Mouse (Mus musculus) hindbrain, postnatal 0 days (tissue): ENCODE data around the gene Ash1l. TPM values are rescaled to one million over a fixed set of nuclear protein-coding genes. Genes with fewer than 3 reads are reported as not detected.
A peak's percentile ranks its signal among the peaks of the same experiment; 100 is the strongest.

Experiments used
- ATAC-seq: fragments of 200-750 bp; cut with Nextera tagmentation; 2 replicates; pipeline ENCODE4 v1.8.0; 2017; ENCODE audit warnings: mild to moderate bottlenecking, moderate TSS enrichment, moderate library complexity
- DNase-seq: peaks from one replicate; pipeline ENCODE4 v3.0.0-alpha.2; 2015; ENCODE audit warnings: low spot score
- H3K27ac ChIP-seq: fragments of 300-500 bp; sonication (generic); 2 replicates; pipeline ENCODE4 v1.5.1; 2014; ENCODE audit warnings: mild to moderate bottlenecking
- H3K27me3 ChIP-seq: fragments of 300-500 bp; sonication (generic); 2 replicates; pipeline ENCODE4 v1.6.1; 2014; ENCODE audit warnings: low read length, mixed read lengths; ENCODE audit not compliant: insufficient read depth
- H3K36me3 ChIP-seq: fragments of 300-500 bp; sonication (generic); 2 replicates; pipeline ENCODE4 v1.6.1; 2014; ENCODE audit warnings: low read length, mixed read lengths; ENCODE audit not compliant: insufficient read depth
- H3K4me1 ChIP-seq: fragments of 300-500 bp; sonication (generic); 2 replicates; pipeline ENCODE4 v1.6.1; 2014; ENCODE audit warnings: antibody characterized with exemption, low read length, mixed read lengths; ENCODE audit not compliant: insufficient read depth
- H3K4me2 ChIP-seq: fragments of 300-500 bp; sonication (generic); 2 replicates; pipeline ENCODE4 v1.6.1; 2014; ENCODE audit warnings: low read depth, mild to moderate bottlenecking, low read length, moderate library complexity, mixed read lengths
- H3K4me3 ChIP-seq: fragments of 300-500 bp; sonication (generic); 2 replicates; pipeline ENCODE4 v1.5.1; 2014; ENCODE audit warnings: low read length
- H3K9ac ChIP-seq: fragments of 300-500 bp; sonication (generic); replicated peaks from 2 replicates; pipeline ENCODE4 v1.6.1; 2014; ENCODE audit warnings: mild to moderate bottlenecking, low read length, moderate library complexity, mixed read lengths
- H3K9me3 ChIP-seq: fragments of 300-500 bp; sonication (generic); 2 replicates; pipeline ENCODE4 v1.6.1; 2016; ENCODE audit warnings: low read length, mixed read lengths
- CTCF ChIP-seq: IDR thresholded peaks from 2 replicates; pipeline ENCODE4 v1.5.1; 2016; ENCODE audit warnings: antibody characterized with exemption, control low read depth, low read depth
- WGBS: fragments of 180-500 bp; shearing (Covaris S2); extraction: QIAGEN DNeasy Blood & Tissue Kit; methylation state at CpG from one replicate; pipeline ENCODE4 v1.1.7; 2014; 5-methylcytosine and 5-hydroxymethylcytosine counted together
- polyA plus RNA-seq: library from polyadenylated mRNA; unstranded; fragments of >200 nt; fragmentation: Nextera tagmentation; extraction: Ambion mirVana; gene quantifications from 2 replicates; pipeline ENCODE4 v1.2.1, GENCODE M21; 2015
- total RNA-seq: library from RNA; depleted of rRNA; stranded (reverse); fragments of >200 nt; gene quantifications from 2 replicates; pipeline ENCODE4 v1.2.3, GENCODE M21; 2014; rRNA removed

Ash1l gene
- total RNA-seq, result 18.3 and 22.1 TPM in 2 replicates
- polyA plus RNA-seq, result 14.4 and 16.1 TPM in 2 replicates

DNA sequence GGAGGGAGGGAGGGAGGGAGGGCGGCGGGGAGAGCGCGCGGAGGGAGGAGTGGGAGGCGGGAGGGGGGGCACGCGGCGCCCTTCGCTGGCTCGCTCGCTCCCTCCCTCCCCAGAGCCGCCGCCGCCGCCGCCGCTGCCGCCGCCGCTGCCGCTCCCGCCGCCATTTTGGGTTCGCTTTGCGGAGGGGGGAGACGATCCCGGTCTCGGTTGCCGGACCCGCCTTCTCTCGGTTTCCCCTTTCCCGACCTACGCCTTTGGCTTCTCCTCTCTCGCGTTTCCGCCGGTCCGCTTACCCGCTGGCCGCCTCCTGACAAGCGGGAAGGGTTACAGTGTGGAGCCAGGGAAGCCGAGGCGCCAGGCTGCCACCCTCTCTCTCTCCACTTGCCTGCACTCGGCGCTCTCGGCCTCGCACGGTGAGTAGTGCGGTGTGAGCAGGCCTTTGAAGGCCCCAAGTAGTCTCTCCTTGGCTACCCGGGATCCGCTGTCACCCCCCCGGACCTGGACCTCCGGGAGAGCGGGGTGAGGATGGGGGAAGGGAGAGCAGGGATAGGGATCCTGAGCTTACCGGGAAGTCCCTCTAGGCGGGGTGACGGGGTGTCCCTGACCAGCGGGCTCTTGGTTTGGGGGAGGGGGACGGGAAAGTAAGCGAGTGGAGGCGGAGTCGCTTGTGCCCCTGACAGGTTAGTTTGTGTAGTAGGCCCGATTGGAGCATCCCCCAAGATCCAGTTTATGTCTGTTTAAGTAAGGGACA is at the start of gene Ash1l, which contains the start of gene Dap3:
TSS of gene Ash1l (plus strand) at position 47 of the 751 bp plus-strand sequence.
TSS of gene Dap3 (minus strand) at position 606 of the 751 bp plus-strand sequence.
- Histone ChIP-seq H3K27ac (peak within 1 kb of the TSS; percentile 100), H3K4me2 (peak within 1 kb of the TSS; percentile 83), H3K27me3 (no peaks in the 10 kb centered on the region), H3K9ac (peak within 1 kb of the TSS; percentile 97), H3K9me3 (no peaks in the 10 kb centered on the region), H3K4me1 (peaks cover 27% of the 10 kb centered on the region; the same call in 1 of the 2 replicates), H3K4me3 (peak within 1 kb of the TSS; percentile 94), H3K36me3 (no peaks in the 10 kb centered on the region)
- ATAC-seq (peak; percentile 90), DNase-seq (peak; percentile 83)
- 1% methylated on average over 29 of the region's 64 CpGs for WGBS
- TF ChIP-seq CTCF, result peak; percentile 67

DNA sequence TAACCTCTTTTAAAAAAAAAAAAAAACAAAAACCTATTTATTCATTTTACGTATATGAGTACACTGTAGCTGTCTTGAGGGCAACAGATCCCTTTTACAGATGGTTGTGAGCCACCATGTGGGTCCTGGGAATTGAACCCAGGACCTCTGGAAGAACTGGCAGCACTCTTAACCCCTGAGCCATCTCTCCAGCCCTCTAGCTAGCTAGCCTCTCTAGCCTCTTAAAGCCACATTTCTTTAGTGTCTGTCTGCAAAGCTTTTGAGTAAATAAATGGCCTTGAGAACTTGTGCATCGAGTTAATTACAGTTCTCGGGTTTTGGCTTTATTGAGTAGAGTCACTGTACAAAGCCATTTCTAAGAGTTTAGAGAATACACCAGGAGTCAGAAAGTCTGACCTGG is 45.6 kb upstream of the Ash1l start:
- 87% methylated on average over 3 of the region's 3 CpGs for WGBS
- no peak overlapping the region for H3K27ac ChIP-seq
- H3K9ac ChIP-seq, result no peak overlapping the region
- H3K9me3 ChIP-seq, result no peaks in the 10 kb centered on the region
- no peaks in the 10 kb centered on the region for H3K4me1 ChIP-seq
- H3K4me2 ChIP-seq, result no peak overlapping the region
- ATAC-seq (no peak), DNase-seq (no peak)
- no peak for TF ChIP-seq CTCF
- H3K36me3 ChIP-seq, result peaks cover 72% of the 10 kb centered on the region
- H3K27me3 ChIP-seq, result no peaks in the 10 kb centered on the region
- no peak overlapping the region for H3K4me3 ChIP-seq

DNA sequence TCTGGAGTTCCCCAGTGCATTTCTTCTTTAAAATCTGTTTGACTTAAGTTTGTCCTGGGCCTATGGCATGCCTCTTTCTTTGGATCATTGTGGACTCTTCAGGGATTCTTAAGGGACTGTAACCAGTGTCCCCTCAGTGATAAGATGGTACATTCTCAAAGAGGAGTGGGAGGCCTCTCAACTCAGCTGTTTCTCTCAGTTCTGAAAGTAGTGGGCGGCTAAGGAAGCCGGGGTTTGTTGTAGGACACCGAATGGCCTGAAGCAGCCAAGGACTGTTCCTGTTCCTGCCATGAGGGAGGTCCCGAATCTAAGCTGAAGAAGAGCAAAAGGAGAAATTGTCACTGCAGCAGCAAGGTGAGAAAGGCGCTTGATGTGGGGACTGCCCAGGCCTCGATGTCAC is 45.2 kb upstream of the Ash1l start:
- Histone ChIP-seq H3K4me1 (no peaks in the 10 kb centered on the region), H3K27ac (no peak overlapping the region), H3K36me3 (peaks cover 76% of the 10 kb centered on the region), H3K9ac (no peak overlapping the region), H3K27me3 (no peaks in the 10 kb centered on the region), H3K9me3 (no peaks in the 10 kb centered on the region), H3K4me3 (no peak overlapping the region), H3K4me2 (no peak overlapping the region)
- ATAC-seq, result no peak
- DNase-seq, result no peak
- WGBS, result 85% methylated on average over 6 of the region's 6 CpGs
- TF ChIP-seq CTCF, result no peak

DNA sequence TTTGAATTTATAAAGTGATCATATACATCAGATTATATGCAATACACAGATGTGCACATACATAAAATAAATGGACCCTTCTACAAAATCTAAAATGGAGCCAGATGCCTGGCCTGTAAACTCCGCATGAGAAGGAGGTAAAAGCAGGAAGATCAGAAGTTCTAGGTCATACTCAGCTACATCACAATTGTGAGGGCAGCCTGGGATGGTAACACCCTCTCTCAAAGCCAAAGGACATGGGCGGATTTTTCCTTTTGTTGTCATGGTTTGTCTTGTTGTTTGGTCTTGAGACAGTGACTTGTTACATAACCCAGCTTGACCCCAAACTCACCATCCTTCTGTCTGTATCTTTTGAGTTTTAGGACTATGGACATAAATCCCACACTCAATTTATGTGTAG is 44.7 kb upstream of the Ash1l start:
- 93% methylated on average over 2 of the region's 2 CpGs for WGBS
- ATAC-seq, result no peak

DNA sequence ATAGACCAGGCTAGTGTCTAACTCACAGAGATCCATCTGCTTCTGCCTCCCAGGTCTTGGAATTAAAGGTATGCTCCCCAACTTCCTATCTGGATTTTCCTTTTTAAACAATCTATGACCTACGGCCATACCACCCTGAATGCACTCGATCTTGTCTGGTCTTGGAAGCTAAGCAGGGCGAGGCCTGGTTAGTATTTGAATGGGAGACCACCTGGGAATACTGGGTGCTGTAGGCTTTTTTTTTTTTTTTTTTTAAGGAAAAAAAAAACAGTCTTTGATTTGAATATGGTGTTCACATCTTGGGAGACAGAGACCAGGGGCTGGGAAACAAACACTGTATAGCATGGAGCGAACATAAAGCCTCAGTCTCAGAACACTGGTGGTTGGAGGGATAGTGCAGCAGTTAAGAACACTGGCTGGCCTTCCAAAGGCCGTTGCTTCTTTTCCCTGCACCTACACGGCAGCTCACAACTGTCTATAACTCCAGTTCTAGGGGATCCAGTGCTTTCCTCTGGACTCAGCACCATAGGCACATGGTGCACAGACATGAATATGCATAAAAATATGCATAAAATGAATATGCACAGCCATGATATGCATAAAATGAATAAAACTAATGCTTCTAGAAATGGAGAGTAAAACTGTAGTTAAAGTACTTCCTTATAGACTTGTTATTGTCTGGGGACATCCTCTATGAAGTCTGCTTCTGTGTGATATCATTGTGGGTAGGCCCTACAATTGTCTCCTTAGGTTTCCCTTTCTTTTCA is 43.8 kb upstream of the Ash1l start:
- 92% methylated on average over 6 of the region's 6 CpGs for WGBS
- no peak for DNase-seq
- TF ChIP-seq CTCF, result no peak

More for the DNA sequence above, 44.7 kb upstream of the Ash1l start:
- no peak overlapping the region for H3K9ac ChIP-seq
- no peak for TF ChIP-seq CTCF
- H3K27me3 ChIP-seq, result no peaks in the 10 kb centered on the region
- DNase-seq, result no peak
- no peak overlapping the region for H3K4me2 ChIP-seq
- H3K27ac ChIP-seq, result no peak overlapping the region
- H3K36me3 ChIP-seq, result peaks cover 81% of the 10 kb centered on the region
- no peak overlapping the region for H3K4me3 ChIP-seq
- no peaks in the 10 kb centered on the region for H3K4me1 ChIP-seq
- no peaks in the 10 kb centered on the region for H3K9me3 ChIP-seq

DNA sequence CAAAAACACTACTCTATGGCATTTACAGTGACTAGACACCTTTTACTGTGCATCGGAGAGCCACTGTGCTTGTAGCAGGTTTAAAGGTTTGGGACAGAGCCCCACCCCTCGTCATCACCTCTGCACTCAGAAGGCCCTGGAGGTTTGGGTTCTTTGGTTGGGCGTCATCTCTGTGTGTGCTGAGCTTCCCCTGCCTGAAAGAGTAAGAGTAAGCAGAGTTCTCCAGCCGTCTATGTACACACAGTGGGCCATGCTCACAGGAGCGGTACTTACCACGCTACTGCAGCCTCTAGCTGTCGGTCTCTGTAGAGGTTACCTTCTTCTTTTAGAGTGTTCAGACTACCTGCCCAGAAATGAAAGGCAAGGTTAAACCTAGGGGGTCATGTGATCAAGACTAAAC is 37.8 kb upstream of the Ash1l start:
- Histone ChIP-seq H3K9me3 (no peaks in the 10 kb centered on the region), H3K4me2 (peak overlapping the region; percentile 88; the same call in 1 of the 2 replicates), H3K36me3 (peaks cover 34% of the 10 kb centered on the region), H3K27ac (no peak overlapping the region), H3K4me3 (peak overlapping the region; percentile 69; the same call in 1 of the 2 replicates), H3K27me3 (no peaks in the 10 kb centered on the region), H3K4me1 (peaks cover 6% of the 10 kb centered on the region; the same call in 1 of the 2 replicates), H3K9ac (no peak overlapping the region)
- TF ChIP-seq CTCF, result no peak
- ATAC-seq (no peak), DNase-seq (no peak)
- 89% methylated on average over 7 of the region's 7 CpGs for WGBS

More for the DNA sequence above, 43.8 kb upstream of the Ash1l start:
- Histone ChIP-seq H3K27ac (no peak overlapping the region), H3K4me2 (no peak overlapping the region), H3K9me3 (no peaks in the 10 kb centered on the region), H3K4me3 (no peak overlapping the region), H3K27me3 (no peaks in the 10 kb centered on the region), H3K9ac (no peak overlapping the region), H3K4me1 (no peaks in the 10 kb centered on the region), H3K36me3 (peaks cover 83% of the 10 kb centered on the region)
- ATAC-seq, result no peak
